Mouse (Mus musculus) lung, embryonic 16.5 days (tissue): ENCODE measurements at regions not wholly inside any gene's neighbourhood (a gene's known extent, or its start where the extent isn't known, plus 50 kb on each side); places are given as distances from the start of the nearest gene placed in this dataset.

ENCODE experiments used
- ATAC-seq: fragments of 200-750 bp; cut with Nextera tagmentation; 2 replicates; pipeline ENCODE4 v1.8.0; 2017; ENCODE audit warnings: low read depth, mild to moderate bottlenecking, moderate library complexity
- H3K27ac ChIP-seq: fragments of 300-500 bp; sonication (generic); 2 replicates; pipeline ENCODE4 v1.5.1; 2014; ENCODE audit warnings: mild to moderate bottlenecking, control low read depth, low read length
- H3K27me3 ChIP-seq: fragments of 300-500 bp; sonication (generic); 2 replicates; pipeline ENCODE4 v1.6.1; 2014; ENCODE audit warnings: low read depth, low read length, mixed read lengths; ENCODE audit not compliant: control insufficient read depth, insufficient read depth
- H3K36me3 ChIP-seq: fragments of 300-500 bp; sonication (generic); 2 replicates; pipeline ENCODE4 v1.6.1; 2014; ENCODE audit warnings: low read length; ENCODE audit not compliant: control insufficient read depth, insufficient read depth
- H3K4me1 ChIP-seq: fragments of 300-500 bp; sonication (generic); replicated peaks from 2 replicates; pipeline ENCODE4 v1.6.1; 2014; ENCODE audit warnings: low read length, mixed read lengths; ENCODE audit not compliant: control insufficient read depth, insufficient read depth
- H3K4me2 ChIP-seq: fragments of 300-500 bp; sonication (generic); 2 replicates; pipeline ENCODE4 v1.6.1; 2014; ENCODE audit warnings: low read depth, low read length, control low read depth
- H3K4me3 ChIP-seq: fragments of 300-500 bp; sonication (generic); 2 replicates; pipeline ENCODE4 v1.5.1; 2014; ENCODE audit warnings: mild to moderate bottlenecking, low read length, control low read depth
- H3K9ac ChIP-seq: fragments of 300-500 bp; sonication (generic); 2 replicates; pipeline ENCODE4 v1.6.1; 2014; ENCODE audit warnings: low read length, control low read depth
- H3K9me3 ChIP-seq: fragments of 300-500 bp; sonication (generic); 2 replicates; pipeline ENCODE4 v1.6.1; 2016; ENCODE audit warnings: low read length; ENCODE audit not compliant: control insufficient read depth
- WGBS: fragments of 180-500 bp; shearing (Covaris S2); extraction: QIAGEN DNeasy Blood & Tissue Kit; methylation state at CpG from one replicate; pipeline ENCODE4 v1.1.7; 2014; 5-methylcytosine and 5-hydroxymethylcytosine counted together

- no peak overlapping the region for H3K4me3 ChIP-seq
- no peaks in the 10 kb centered on the region for H3K27me3 ChIP-seq
- WGBS: 48% methylated on average over 2 of the region's 2 CpGs
- H3K9me3 ChIP-seq: no peaks in the 10 kb centered on the region
- ATAC-seq: no peak
- H3K36me3 ChIP-seq: no peaks in the 10 kb centered on the region
- H3K4me2 ChIP-seq: no peak overlapping the region
- H3K27ac ChIP-seq: no peak overlapping the region
- H3K4me1 ChIP-seq: no peaks in the 10 kb centered on the region
- no peak overlapping the region for H3K9ac ChIP-seq
These were observed 224.7 kb upstream of the Actbl2 start for GRCm38 (mm10) chr13:111030111-111030510.

GRCm38 (mm10) chr13:111031633-111032032, 223.2 kb upstream of the Actbl2 start:
- Histone ChIP-seq H3K4me2 (no peak overlapping the region), H3K4me1 (no peaks in the 10 kb centered on the region), H3K9me3 (no peaks in the 10 kb centered on the region), H3K27me3 (no peaks in the 10 kb centered on the region), H3K27ac (no peak overlapping the region), H3K4me3 (no peak overlapping the region), H3K36me3 (no peaks in the 10 kb centered on the region), H3K9ac (no peak overlapping the region)
- WGBS: 49% methylated on average over 1 of the region's 1 CpGs
- no peak for ATAC-seq

- Histone ChIP-seq H3K4me2 (no peak overlapping the region), H3K9me3 (no peaks in the 10 kb centered on the region), H3K36me3 (no peaks in the 10 kb centered on the region), H3K4me1 (peaks cover 3% of the 10 kb centered on the region; the same call in 1 of the 2 replicates), H3K9ac (no peak overlapping the region), H3K27me3 (no peaks in the 10 kb centered on the region), H3K4me3 (no peak overlapping the region), H3K27ac (no peak overlapping the region)
- WGBS: 48% methylated on average over 2 of the region's 2 CpGs
- ATAC-seq: no peak
These were observed 211.2 kb upstream of the Actbl2 start for GRCm38 (mm10) chr13:111043637-111044036.

DNA sequence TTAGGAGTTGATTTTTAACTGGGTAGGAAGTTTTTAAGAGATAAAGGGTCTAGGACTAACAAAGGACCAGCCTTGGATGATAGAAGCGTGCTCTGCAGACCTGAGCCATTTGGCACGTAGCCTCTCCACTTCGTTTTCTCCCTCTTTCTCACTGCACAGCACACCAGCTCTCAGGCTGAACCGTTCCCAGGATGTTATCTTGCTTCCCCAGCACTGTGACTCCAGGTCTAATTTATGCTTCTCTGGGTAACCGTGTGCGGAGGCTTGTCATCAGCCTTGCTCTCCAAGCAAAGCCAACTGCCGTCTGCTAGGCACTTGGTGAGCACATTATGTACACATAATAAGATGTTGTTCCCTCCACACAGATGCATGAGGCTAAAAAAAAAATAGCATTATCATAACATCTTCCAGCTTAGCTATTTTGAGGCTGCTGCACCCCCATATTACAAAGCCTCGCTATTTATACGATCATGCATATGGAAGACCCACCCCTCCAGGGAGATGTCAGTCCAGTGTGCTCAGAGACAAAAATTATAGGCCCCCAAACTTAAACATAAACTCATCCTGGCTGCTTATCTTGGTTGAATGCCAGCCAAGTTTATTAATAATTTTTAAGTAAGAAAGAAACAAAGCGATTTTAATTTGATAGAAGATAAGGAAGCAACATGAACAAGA, 210.3 kb upstream of the Actbl2 start:
- peaks cover 7% of the 10 kb centered on the region for H3K4me1 ChIP-seq
- peak overlapping the region; percentile 2; the same call in 1 of the 2 replicates for H3K27ac ChIP-seq
- H3K27me3 ChIP-seq: no peaks in the 10 kb centered on the region
- H3K9ac ChIP-seq: no peak overlapping the region
- no peak overlapping the region for H3K4me2 ChIP-seq
- ATAC-seq: peak; percentile 74
- H3K4me3 ChIP-seq: no peak overlapping the region
- no peaks in the 10 kb centered on the region for H3K9me3 ChIP-seq
- 24% methylated on average over 10 of the region's 10 CpGs for WGBS
- H3K36me3 ChIP-seq: no peaks in the 10 kb centered on the region

- Histone ChIP-seq H3K27ac (peak overlapping the region; percentile 73), H3K4me1 (peaks cover 14% of the 10 kb centered on the region), H3K36me3 (no peaks in the 10 kb centered on the region), H3K9ac (no peak overlapping the region), H3K27me3 (no peaks in the 10 kb centered on the region), H3K4me3 (no peak overlapping the region), H3K4me2 (no peak overlapping the region), H3K9me3 (no peaks in the 10 kb centered on the region)
- 5% methylated on average over 6 of the region's 6 CpGs for WGBS
- ATAC-seq: peak; percentile 87
These were observed 204.7 kb upstream of the Actbl2 start for GRCm38 (mm10) chr13:111050097-111050496.

GRCm38 (mm10) chr13:111055817-111056216, 199.0 kb upstream of the Actbl2 start:
- H3K27ac ChIP-seq: no peak overlapping the region
- no peaks in the 10 kb centered on the region for H3K4me1 ChIP-seq
- H3K9ac ChIP-seq: no peak overlapping the region
- 81% methylated on average over 2 of the region's 2 CpGs for WGBS
- H3K27me3 ChIP-seq: no peaks in the 10 kb centered on the region
- no peak overlapping the region for H3K4me3 ChIP-seq
- H3K36me3 ChIP-seq: no peaks in the 10 kb centered on the region
- H3K9me3 ChIP-seq: no peaks in the 10 kb centered on the region
- no peak for ATAC-seq
- H3K4me2 ChIP-seq: no peak overlapping the region

DNA sequence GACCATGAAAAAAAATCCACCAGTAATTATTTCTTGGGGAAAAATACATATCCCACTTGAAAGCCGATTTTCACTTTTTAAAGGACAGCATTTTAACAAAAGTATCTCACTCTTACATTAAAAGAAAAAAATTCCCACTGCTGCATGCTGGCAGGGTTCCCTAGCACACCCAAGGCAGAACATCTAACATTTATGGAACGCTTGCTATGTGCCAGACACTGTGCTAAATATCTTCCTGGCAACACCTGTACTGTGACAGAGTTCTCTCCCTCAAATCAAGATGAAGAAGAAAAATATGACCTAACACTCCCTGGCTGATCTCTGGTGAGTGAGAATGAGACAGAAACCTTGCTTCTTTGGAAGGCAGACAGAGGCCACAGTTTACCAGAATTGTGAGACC, 167.1 kb upstream of the Actbl2 start:
- no peaks in the 10 kb centered on the region for H3K9me3 ChIP-seq
- WGBS: 68% methylated on average over 2 of the region's 2 CpGs
- H3K36me3 ChIP-seq: no peaks in the 10 kb centered on the region
- H3K4me3 ChIP-seq: no peak overlapping the region
- no peak for ATAC-seq
- H3K4me1 ChIP-seq: no peaks in the 10 kb centered on the region
- no peak overlapping the region for H3K4me2 ChIP-seq
- H3K27me3 ChIP-seq: no peaks in the 10 kb centered on the region
- H3K27ac ChIP-seq: no peak overlapping the region
- H3K9ac ChIP-seq: no peak overlapping the region

- Histone ChIP-seq H3K9me3 (no peaks in the 10 kb centered on the region), H3K36me3 (no peaks in the 10 kb centered on the region), H3K27me3 (no peaks in the 10 kb centered on the region), H3K9ac (no peak overlapping the region), H3K4me3 (no peak overlapping the region), H3K4me2 (no peak overlapping the region), H3K27ac (no peak overlapping the region), H3K4me1 (no peaks in the 10 kb centered on the region)
- WGBS: 84% methylated on average over 5 of the region's 5 CpGs
- ATAC-seq: no peak
These were observed 158.7 kb upstream of the Actbl2 start for GRCm38 (mm10) chr13:111096071-111096470.

GRCm38 (mm10) chr13:111097336-111097735, 157.5 kb upstream of the Actbl2 start:
- WGBS: 84% methylated on average over 4 of the region's 4 CpGs
- Histone ChIP-seq H3K27me3 (no peaks in the 10 kb centered on the region), H3K27ac (no peak overlapping the region)

DNA sequence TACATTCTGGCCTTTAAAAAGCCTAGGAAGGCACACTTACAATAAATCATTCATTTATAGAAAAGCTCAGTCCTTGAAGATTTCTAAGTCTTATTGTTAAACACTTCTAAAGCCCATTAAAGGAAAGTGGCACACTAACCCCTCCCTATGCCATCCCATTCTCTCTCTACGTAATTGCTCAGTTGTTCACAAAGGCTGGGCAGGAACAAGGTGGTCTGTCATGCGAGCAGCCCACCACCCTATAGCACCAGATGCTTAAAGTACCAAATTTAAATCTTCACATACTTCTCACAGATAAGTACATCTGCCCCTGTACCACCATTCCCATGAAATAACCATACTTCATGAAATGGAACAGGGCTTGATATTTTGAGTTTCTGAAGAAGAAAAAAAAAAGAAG, 156.1 kb upstream of the Actbl2 start:
- 84% methylated on average over 2 of the region's 2 CpGs for WGBS

More at GRCm38 (mm10) chr13:111097336-111097735, 157.5 kb upstream of the Actbl2 start:
- no peaks in the 10 kb centered on the region for H3K9me3 ChIP-seq
- no peak overlapping the region for H3K9ac ChIP-seq
- no peak overlapping the region for H3K4me3 ChIP-seq
- no peaks in the 10 kb centered on the region for H3K4me1 ChIP-seq
- no peak overlapping the region for H3K4me2 ChIP-seq
- no peak for ATAC-seq
- H3K36me3 ChIP-seq: no peaks in the 10 kb centered on the region

More for the DNA sequence above, 156.1 kb upstream of the Actbl2 start:
- H3K27me3 ChIP-seq: no peaks in the 10 kb centered on the region
- no peak for ATAC-seq
- H3K36me3 ChIP-seq: no peaks in the 10 kb centered on the region
- H3K4me3 ChIP-seq: no peak overlapping the region
- no peak overlapping the region for H3K9ac ChIP-seq
- H3K9me3 ChIP-seq: no peaks in the 10 kb centered on the region
- H3K4me1 ChIP-seq: no peaks in the 10 kb centered on the region
- no peak overlapping the region for H3K27ac ChIP-seq
- no peak overlapping the region for H3K4me2 ChIP-seq
